Mouse (Mus musculus): ENCODE measurements around the gene Atg10. TPM values are rescaled to one million over a fixed set of nuclear protein-coding genes. Genes with fewer than 3 reads are reported as not detected.

Gene Atg10
- polyA plus RNA-seq, 1 experiment from 2014 or later: 10.1 TPM

GRCm38 (mm10) chr13:91155429-91156207, 68.2 kb downstream of the Atg10 start:
- no peaks in the 10 kb centered on the region for H3K27me3 ChIP-seq (ENCODE audit: low read depth, poor library complexity, severe bottlenecking)
- H3K36me3 ChIP-seq: no peaks in the 10 kb centered on the region
- 76% methylated on average over 4 of the region's 4 CpGs for WGBS
- H3K9me3 ChIP-seq (replicated peaks): no peaks in the 10 kb centered on the region
- H3K27ac ChIP-seq (replicated peaks): no peak overlapping the region
- DNase-seq (ENCODE audit: low spot score): no peak
- H3K4me1 ChIP-seq: no peaks in the 10 kb centered on the region
- H3K4me3 ChIP-seq: no peak overlapping the region

- Histone ChIP-seq H3K4me1 (no peaks in the 10 kb centered on the region), H3K9me3 (replicated peaks) (no peaks in the 10 kb centered on the region), H3K27me3 (ENCODE audit: low read depth, poor library complexity, severe bottlenecking) (no peaks in the 10 kb centered on the region), H3K36me3 (no peaks in the 10 kb centered on the region), H3K4me3 (no peak overlapping the region), H3K27ac (replicated peaks) (no peak overlapping the region)
- 85% methylated on average over 7 of the region's 7 CpGs for WGBS
- DNase-seq (ENCODE audit: low spot score): no peak
Observed at GRCm38 (mm10) chr13:91154622-91155021, 69.1 kb downstream of the Atg10 start.

- Histone ChIP-seq H3K36me3 (no peaks in the 10 kb centered on the region), H3K4me1 (no peaks in the 10 kb centered on the region), H3K4me3 (no peak overlapping the region), H3K9me3 (replicated peaks) (no peaks in the 10 kb centered on the region), H3K27ac (replicated peaks) (no peak overlapping the region), H3K27me3 (ENCODE audit: low read depth, poor library complexity, severe bottlenecking) (no peaks in the 10 kb centered on the region)
- DNase-seq (ENCODE audit: low spot score): no peak
Observed at GRCm38 (mm10) chr13:91136337-91136736, 87.4 kb downstream of the Atg10 start.

- Histone ChIP-seq H3K27ac (replicated peaks) (no peak overlapping the region), H3K4me1 (peaks cover 4% of the 10 kb centered on the region), H3K36me3 (no peaks in the 10 kb centered on the region), H3K27me3 (ENCODE audit: low read depth, poor library complexity, severe bottlenecking) (no peaks in the 10 kb centered on the region), H3K9me3 (replicated peaks) (no peaks in the 10 kb centered on the region), H3K4me3 (no peak overlapping the region)
- 75% methylated on average over 5 of the region's 5 CpGs for WGBS
- no peak for DNase-seq (ENCODE audit: low spot score)
Observed at GRCm38 (mm10) chr13:91133334-91133890, 90.4 kb downstream of the Atg10 start.

GRCm38 (mm10) chr13:91129071-91129470, 94.7 kb downstream of the Atg10 start:
- Histone ChIP-seq H3K4me3 (no peak overlapping the region), H3K9me3 (replicated peaks) (no peaks in the 10 kb centered on the region), H3K4me1 (peaks cover 4% of the 10 kb centered on the region), H3K27me3 (ENCODE audit: low read depth, poor library complexity, severe bottlenecking) (no peaks in the 10 kb centered on the region), H3K36me3 (no peaks in the 10 kb centered on the region), H3K27ac (replicated peaks) (no peak overlapping the region)
- WGBS: 79% methylated on average over 7 of the region's 7 CpGs
- DNase-seq (ENCODE audit: low spot score): no peak

- Histone ChIP-seq H3K36me3 (no peaks in the 10 kb centered on the region), H3K4me3 (no peak overlapping the region), H3K27ac (replicated peaks) (peak overlapping the region; percentile 34; the same call in 1 of the 2 replicates), H3K4me1 (peaks cover 4% of the 10 kb centered on the region), H3K27me3 (ENCODE audit: low read depth, poor library complexity, severe bottlenecking) (no peaks in the 10 kb centered on the region), H3K9me3 (replicated peaks) (no peaks in the 10 kb centered on the region)
- 68% methylated on average over 1 of the region's 1 CpGs for WGBS
- DNase-seq (ENCODE audit: low spot score): no peak
Observed at GRCm38 (mm10) chr13:91128581-91128980, 95.2 kb downstream of the Atg10 start.

- 89% methylated on average over 4 of the region's 4 CpGs for WGBS
- no peak overlapping the region for H3K27ac ChIP-seq (replicated peaks)
- H3K4me3 ChIP-seq: no peak overlapping the region
- no peak for DNase-seq (ENCODE audit: low spot score)
- H3K4me1 ChIP-seq: no peaks in the 10 kb centered on the region
- no peaks in the 10 kb centered on the region for H3K9me3 ChIP-seq (replicated peaks)
- no peaks in the 10 kb centered on the region for H3K27me3 ChIP-seq (ENCODE audit: low read depth, poor library complexity, severe bottlenecking)
- no peaks in the 10 kb centered on the region for H3K36me3 ChIP-seq
Observed at GRCm38 (mm10) chr13:91118156-91118555, 105.6 kb downstream of the Atg10 start.

- no peaks in the 10 kb centered on the region for H3K27me3 ChIP-seq (ENCODE audit: low read depth, poor library complexity, severe bottlenecking)
- WGBS: 92% methylated on average over 3 of the region's 3 CpGs
- DNase-seq (ENCODE audit: low spot score): no peak
- no peaks in the 10 kb centered on the region for H3K9me3 ChIP-seq (replicated peaks)
- H3K27ac ChIP-seq (replicated peaks): no peak overlapping the region
- H3K36me3 ChIP-seq: no peaks in the 10 kb centered on the region
- no peaks in the 10 kb centered on the region for H3K4me1 ChIP-seq
- H3K4me3 ChIP-seq: no peak overlapping the region
Observed at GRCm38 (mm10) chr13:91114880-91115279, 108.9 kb downstream of the Atg10 start.

- H3K27ac ChIP-seq (replicated peaks): no peak overlapping the region
- 93% methylated on average over 9 of the region's 9 CpGs for WGBS
- no peak for DNase-seq (ENCODE audit: low spot score)
Observed at GRCm38 (mm10) chr13:91107308-91107946, 116.3 kb downstream of the Atg10 start.

GRCm38 (mm10) chr13:91102238-91102637, 121.5 kb downstream of the Atg10 start:
- DNase-seq (ENCODE audit: low spot score): no peak
- Histone ChIP-seq H3K27ac (replicated peaks) (no peak overlapping the region), H3K4me1 (no peaks in the 10 kb centered on the region), H3K27me3 (ENCODE audit: low read depth, poor library complexity, severe bottlenecking) (no peaks in the 10 kb centered on the region), H3K9me3 (replicated peaks) (no peaks in the 10 kb centered on the region), H3K4me3 (no peak overlapping the region), H3K36me3 (no peaks in the 10 kb centered on the region)
- WGBS: 85% methylated on average over 3 of the region's 3 CpGs

More at GRCm38 (mm10) chr13:91107308-91107946, 116.3 kb downstream of the Atg10 start:
- Histone ChIP-seq H3K27me3 (ENCODE audit: low read depth, poor library complexity, severe bottlenecking) (no peaks in the 10 kb centered on the region), H3K4me3 (no peak overlapping the region), H3K4me1 (no peaks in the 10 kb centered on the region), H3K9me3 (replicated peaks) (no peaks in the 10 kb centered on the region), H3K36me3 (no peaks in the 10 kb centered on the region)

- 80% methylated on average over 5 of the region's 5 CpGs for WGBS
- no peak for DNase-seq (ENCODE audit: low spot score)
- Histone ChIP-seq H3K4me3 (no peak overlapping the region), H3K4me1 (no peaks in the 10 kb centered on the region), H3K27ac (replicated peaks) (no peak overlapping the region), H3K27me3 (ENCODE audit: low read depth, poor library complexity, severe bottlenecking) (no peaks in the 10 kb centered on the region), H3K9me3 (replicated peaks) (no peaks in the 10 kb centered on the region), H3K36me3 (no peaks in the 10 kb centered on the region)
Observed at GRCm38 (mm10) chr13:91100417-91100816, 123.4 kb downstream of the Atg10 start.

GRCm38 (mm10) chr13:91094851-91095250, 128.9 kb downstream of the Atg10 start:
- Histone ChIP-seq H3K4me3 (no peak overlapping the region), H3K36me3 (no peaks in the 10 kb centered on the region), H3K27ac (replicated peaks) (no peak overlapping the region), H3K27me3 (ENCODE audit: low read depth, poor library complexity, severe bottlenecking) (no peaks in the 10 kb centered on the region), H3K9me3 (replicated peaks) (no peaks in the 10 kb centered on the region), H3K4me1 (peaks cover 14% of the 10 kb centered on the region; the same call in 1 of the 2 replicates)
- 90% methylated on average over 4 of the region's 4 CpGs for WGBS
- DNase-seq (ENCODE audit: low spot score): no peak

GRCm38 (mm10) chr13:91094196-91094595, 129.6 kb downstream of the Atg10 start:
- WGBS: 53% methylated on average over 7 of the region's 7 CpGs
- Histone ChIP-seq H3K27ac (replicated peaks) (0 out of 2 replicates have a peak overlapping the region, but pooled peaks have one; percentile 6), H3K27me3 (ENCODE audit: low read depth, poor library complexity, severe bottlenecking) (no peaks in the 10 kb centered on the region), H3K36me3 (no peaks in the 10 kb centered on the region), H3K4me1 (peaks cover 18% of the 10 kb centered on the region; the same call in 1 of the 2 replicates), H3K4me3 (no peak overlapping the region), H3K9me3 (replicated peaks) (no peaks in the 10 kb centered on the region)
- no peak for DNase-seq (ENCODE audit: low spot score)
